Mouse (Mus musculus): ENCODE measurements around the gene Zfp787. TPM values are rescaled to one million over a fixed set of nuclear protein-coding genes. Genes with fewer than 3 reads are reported as not detected.

Gene Zfp787
- total RNA-seq, 2 experiments from 2014 or later = 27.1 to 32.7 TPM

DNA sequence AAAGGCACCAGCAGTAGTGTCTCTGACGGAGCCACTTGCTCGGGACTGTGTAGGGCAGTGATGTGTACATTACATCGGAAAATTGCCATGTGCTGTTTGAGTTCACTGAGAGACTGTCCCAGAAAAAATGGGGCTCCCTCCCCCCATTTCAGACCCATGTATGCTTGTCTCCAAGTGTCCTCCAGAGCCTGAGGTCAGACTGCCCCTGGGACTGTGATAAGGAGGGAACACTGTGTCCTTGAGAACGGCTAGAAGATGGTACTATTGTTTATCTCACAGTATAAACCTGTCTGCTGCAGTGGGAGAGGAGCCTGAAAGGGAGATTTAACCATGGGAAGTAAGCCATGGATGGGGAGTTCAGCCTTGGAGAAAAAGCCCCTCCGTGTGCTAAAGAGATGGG lies 8.9 kb upstream of the Zfp787 start:
- DNase-seq (ENCODE audit: low spot score in 2 of 2) = no peak

DNA sequence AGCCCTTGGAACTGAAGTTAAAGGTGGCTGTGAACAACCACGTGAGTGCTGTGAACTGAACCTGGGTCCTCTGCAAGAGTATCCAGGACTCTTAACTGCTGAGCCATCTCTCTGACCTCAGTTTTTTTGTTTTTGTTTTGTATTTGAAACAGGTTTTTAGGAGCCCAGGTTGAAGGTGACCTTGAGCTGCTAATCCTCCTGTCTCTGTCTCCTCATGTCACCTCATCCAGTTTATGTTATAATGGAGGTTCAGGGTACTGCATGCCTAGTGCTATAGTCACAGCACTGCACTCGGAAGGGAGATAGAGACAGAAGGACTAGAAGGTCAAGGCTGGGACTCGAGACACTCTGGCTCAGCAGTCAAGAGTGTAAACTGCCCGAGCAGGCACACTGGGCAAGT lies 6.4 kb upstream of the Zfp787 start:
- no peak for DNase-seq (ENCODE audit: low spot score in 2 of 2)

DNA sequence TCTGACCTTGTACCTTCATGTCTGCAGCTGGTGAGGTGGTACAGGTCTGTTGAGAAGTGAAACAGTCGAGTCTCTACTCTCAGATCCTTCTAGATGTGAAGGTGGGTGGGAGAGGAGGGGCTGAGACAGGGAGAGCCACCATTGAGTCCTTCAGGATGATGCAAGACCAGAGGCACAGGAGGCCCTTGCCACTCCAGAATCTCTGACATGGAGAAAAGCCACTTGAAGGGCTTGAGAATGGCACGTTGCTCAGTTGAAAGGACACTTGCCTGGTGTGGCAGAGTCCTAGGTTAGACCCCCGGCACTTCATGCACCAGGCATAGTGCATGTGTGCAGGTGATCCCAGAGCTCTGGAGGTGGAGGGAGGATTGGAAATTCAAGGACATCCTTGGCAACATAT lies 5.7 kb upstream of the Zfp787 start:
- DNase-seq (ENCODE audit: low spot score in 2 of 2) = no peak

DNA sequence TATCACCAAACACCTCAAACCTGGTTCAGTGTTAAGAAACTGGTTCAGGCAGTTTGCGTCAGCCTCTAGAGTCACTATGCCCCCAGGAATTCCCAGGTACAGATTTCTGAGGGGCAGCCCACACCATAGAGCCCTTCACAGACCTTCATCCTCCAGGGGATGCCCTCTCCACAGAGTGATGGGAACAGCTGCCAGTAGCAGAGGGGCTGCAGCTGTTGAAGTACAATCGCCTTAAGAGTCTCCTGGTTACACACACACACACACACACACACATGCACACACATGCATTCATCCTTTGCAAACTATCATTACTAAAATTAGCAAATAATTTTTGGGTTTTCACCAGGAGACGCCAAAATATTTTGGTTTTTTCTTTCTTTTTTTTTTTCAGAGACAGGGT lies 3.8 kb upstream of the Zfp787 start:
- no peak for DNase-seq (ENCODE audit: low spot score in 2 of 2)

DNA sequence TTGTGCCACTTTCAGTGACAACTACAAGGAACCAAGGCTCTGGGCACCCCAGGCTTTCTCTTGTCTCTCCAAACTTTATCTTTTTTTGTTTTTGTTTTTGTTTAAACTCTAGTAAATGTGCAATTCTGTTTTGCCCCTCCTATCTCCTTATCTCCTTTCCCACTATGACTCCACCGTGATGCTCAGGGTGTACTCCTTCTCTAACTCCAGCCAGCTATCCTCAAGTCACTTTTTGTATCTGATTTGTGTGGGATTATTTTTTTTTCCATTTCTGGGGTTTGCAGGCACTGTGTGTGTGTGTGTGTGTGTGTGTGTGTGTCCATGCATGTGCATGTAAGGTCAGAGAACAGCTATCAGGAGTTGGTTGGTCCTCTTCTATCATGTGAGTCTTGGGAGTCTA lies 1.7 kb upstream of the Zfp787 start:
- DNase-seq (ENCODE audit: low spot score in 2 of 2) = no peak

DNA sequence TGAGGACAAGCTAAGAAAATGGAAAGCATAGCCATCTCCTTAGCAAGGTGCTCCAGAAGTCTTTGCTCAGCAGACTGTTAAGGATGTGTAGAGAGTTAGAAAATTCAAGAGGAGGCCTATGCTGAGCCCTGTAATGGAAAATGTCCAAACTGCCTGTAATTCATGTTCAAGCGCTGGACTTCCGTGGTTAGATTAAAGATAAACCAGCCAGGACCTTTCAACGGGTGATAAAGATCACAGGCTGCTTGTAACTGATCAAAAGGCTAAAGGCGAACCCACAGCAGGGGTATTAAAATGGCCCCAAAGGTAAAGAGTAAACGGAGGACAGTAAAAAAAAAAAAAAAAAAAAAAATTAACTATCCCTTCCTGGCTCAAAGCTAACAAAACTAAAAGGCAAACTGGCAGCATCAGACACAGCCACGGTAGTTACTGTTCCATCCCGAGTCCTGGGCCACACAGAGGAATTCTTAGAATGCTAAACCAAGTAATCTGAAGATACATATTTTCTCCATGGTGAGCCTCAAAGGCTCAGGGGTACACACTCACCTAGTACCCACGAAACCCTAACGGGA lies 1.2 kb upstream of the Zfp787 start:
- no peak for DNase-seq (ENCODE audit: low spot score in 2 of 2)

DNA sequence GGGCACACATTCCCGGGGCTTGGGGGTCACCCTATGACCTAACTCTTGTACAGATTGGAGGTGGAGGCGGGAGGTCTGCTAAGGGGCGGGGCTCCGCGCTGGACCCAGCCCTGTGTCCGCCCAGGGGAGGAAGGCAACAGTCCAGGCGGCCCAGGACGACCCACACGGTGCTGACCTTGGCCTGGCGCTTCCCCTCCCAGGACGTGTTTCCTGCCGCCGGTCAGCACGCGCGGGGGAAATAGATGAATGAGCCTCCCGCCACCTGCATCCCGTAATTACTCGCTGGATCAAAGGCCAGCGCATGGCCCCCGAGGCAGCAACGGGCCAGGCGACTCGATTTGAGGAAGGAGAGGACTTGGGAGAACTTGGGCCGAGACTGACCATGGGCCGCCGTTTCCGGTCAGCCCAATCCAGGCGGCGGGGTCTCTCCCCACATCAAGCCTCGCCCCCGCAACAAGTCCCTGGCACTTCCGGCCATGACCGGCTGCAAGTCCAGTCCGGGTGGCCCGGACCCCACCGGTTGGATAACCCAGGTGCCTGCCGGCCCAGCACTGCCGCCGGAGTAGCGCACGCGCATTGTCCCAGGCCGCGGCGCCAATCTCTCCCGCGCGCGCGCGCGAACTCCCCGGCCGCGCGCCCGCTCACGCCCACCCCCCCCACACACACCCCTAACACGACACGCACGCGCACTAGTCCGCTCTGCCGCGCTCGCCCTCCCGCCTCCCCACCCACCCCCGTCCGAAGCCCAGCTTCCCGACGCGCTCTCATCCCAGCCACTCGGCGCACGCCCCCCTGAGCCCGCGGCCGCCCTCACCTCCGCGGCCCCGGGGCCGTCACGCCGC lies 545 bp downstream of the Zfp787 start:
- DNase-seq (ENCODE audit: low spot score in 2 of 2) = peak; percentile 80 to 89

DNA sequence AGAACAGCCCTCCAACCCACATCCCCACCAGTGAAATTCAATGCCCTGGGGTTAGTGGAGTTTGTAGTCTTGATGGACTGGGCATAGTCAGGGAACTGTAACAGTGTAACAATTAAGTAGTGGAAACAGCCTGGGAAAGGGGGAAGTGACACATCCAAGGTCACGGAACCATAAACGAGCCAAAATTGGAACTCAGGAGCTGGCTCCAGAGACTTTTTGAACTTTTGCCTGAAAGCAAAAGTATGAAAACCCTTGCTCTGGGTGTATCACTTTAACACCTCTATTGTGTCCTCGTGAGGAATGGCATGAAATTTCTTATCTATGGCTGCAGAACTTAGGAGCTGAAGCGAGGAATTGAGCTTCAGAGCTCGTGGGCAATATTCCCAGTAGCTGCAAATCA lies 1.6 kb downstream of the Zfp787 start:
- DNase-seq (ENCODE audit: low spot score in 2 of 2) = no peak

DNA sequence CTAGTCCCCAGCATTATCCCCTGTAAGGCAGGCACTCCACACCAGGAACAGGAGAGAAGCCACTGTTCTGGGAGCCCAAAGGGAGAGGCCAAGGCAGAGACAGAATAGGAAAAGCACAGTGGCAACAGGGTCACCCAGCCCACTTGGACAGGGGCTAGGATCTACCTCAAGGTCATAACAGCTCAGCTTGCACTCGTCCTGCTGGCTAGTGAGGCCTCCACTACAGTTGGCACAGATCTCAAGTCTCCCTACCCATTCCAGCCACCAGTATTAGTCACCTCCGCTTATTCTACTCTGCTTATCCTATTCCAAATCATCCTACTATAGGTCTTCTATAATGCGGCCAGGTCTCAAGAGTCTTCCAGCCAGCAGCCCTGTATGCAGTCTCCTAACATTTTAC lies 2.7 kb downstream of the Zfp787 start:
- DNase-seq (ENCODE audit: low spot score in 2 of 2) = no peak

DNA sequence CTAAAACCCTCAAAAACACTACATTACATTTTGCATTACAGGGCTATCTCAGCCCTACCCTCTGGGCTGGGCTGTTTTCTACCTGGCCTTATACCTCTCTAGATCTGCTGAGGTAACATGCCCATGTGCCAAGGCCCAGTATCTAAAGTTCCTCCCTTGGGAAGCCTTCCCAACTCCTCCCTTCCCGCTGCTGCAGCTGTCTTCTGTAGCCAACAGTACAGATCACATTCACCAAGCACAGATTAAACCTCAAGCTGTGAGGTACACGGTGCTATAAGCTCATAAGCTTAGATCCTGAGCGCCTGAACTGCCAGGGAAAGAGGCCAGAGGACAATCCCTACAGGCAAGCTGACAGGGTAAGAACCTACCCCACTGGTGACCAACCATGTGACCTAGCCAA lies 3.8 kb downstream of the Zfp787 start:
- DNase-seq (ENCODE audit: low spot score in 2 of 2) = no peak

DNA sequence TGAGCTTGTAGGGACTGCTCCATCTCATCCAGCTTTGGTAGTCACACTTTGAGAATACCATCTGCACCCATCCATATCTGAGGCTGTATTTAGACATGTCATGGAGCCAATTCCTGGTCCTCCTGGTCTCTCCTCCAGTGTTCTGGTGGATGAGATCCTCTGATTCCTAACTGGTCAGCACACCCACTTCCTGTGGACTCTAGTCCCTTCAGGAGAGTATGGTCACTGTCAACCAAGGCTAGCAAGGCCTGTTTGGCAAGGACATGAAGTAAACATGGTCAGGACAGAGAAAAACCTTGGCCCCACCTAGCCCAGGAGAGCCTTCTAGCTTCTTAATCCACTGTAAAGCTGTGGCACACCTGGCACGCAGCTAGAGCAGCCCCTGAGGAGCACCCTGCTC lies 4.5 kb downstream of the Zfp787 start:
- no peak for DNase-seq (ENCODE audit: low spot score in 2 of 2)

DNA sequence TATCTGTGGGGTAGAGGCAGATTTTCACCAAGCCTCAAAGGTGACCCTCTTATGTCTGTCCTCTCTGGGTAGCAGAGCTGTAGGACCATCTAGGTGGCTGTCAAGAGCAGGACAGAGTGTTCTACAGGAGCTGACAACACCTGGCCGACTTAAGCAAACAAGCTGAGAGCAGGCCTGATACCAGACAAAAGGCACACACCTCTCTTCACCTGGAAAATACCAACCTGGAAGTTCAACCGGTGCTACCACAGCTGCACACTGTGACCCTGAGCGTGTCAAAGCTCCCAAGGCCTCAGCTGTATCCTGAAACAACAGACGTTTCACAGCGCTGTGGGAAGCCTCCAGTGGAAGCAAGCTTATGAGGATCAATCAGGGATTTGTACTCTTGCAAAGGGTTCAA lies 8.1 kb downstream of the Zfp787 start:
- no peak for DNase-seq (ENCODE audit: low spot score in 2 of 2)

DNA sequence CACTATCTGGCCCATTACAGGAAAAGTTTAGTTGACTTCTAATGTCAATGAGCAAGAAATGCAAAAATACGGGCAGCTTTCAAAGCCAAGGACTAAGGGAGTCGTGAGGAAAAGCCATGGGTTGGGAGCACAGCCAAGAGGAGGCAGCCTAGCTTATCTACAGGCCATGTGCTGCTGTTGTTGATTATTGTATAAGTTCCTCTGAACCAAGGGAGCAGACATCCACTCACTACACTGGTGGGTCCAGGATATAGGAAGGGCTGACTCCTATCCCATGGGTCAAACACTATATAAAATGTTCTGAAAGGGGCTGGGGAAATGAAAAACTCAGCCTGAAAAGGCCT lies 8.8 kb downstream of the Zfp787 start:
- DNase-seq (ENCODE audit: low spot score in 2 of 2) = no peak

DNA sequence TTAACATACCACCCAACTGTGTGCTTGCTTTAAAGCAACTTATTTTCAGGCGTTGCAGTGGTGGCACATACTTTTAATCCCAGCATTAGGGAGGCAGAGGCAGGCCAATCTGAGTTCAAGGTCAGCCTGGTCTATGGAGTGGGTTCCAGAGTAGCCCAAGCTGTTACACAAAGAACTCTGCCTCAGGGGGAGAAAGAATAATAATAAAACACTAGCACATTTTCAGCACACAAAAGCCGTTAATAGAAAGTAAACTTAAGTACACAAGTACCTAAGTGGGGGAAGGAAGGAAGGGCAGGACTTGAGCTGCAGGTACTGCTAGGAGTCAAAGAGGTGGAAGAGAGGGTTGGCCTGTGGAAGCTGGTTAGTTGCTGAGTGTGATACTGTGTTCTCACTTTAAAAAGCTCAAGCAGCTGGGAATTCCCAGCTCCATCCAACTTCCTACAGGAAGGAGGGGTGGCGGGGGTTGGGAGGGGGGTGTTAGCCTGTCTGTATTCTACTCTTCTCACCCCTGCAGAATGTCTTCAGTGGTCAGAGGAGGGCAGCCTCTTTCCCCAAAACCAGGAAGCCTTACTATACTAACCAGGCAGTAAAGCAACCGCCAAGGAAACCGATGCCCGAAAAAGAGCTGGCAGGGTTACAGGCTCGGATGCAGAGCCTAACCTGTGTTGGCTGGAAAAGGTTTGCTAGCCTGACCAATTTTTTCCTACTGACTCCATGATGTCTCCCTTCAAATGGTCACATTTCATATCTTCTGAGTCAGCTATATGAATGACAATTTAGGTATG lies 9.4 kb downstream of the Zfp787 start:
- DNase-seq (ENCODE audit: low spot score in 2 of 2) = no peak

DNA sequence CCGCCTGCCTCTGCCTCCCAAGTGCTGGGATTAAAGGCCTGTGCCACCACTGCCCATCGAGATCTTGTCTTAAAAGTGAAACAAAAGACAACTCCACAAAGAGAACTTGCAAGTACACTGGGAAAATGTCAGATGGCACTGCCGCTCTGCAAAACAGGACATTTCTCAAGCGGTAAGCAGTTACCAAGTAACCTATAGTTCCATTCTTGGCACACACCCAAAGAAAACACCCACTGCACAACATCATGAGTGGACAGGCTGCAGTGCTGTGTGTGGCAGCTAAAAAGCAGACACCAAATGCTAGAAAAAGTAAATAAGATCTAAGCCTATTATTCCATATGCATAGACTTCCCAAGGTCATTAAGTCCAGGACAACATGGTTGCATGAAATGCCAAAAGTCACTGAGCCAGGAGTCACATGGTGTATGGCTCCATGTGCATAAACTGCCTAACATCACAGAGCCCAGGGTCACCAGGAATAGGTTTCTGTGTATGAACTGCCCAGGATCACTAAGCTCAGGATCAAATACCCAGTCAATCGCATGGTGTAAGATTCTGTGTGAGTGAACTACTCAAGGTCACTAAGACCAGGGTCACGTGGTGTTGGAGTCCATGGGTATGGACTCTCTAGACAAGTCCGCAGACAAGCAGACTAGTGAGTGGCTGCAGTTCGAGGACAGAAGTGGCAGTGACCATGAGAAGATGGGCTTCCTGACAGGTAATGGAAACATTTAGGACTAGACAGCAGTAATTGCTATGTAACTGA lies 10.2 kb downstream of the Zfp787 start:
- no peak for DNase-seq (ENCODE audit: low spot score in 2 of 2)

DNA sequence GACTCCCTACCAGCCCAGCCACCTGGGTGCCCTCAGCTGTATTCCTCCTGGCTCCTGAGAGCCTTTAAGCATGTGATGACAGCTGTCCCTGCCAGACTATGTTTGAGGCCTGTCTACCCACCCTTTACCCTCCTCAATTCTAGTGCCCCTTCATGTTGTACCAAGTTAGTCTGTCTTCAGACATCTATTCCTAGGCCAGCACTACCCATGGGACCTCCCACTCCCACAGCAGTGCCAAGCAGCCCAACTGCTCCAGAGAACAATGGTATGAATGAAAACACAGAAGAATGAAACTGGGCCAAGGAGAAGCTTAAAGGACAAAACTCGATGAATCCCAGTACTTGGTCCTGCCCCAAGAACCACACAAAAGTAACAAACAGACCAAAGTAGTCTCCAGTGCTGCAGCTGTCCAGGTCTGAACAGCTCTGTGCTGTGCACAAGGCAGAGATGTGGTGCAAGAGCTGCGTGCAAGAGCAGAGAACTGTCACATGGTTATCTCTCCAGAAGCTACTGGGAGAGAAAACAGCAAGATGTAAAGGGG lies 11.7 kb downstream of the Zfp787 start:
- DNase-seq (ENCODE audit: low spot score in 2 of 2) = no peak

DNA sequence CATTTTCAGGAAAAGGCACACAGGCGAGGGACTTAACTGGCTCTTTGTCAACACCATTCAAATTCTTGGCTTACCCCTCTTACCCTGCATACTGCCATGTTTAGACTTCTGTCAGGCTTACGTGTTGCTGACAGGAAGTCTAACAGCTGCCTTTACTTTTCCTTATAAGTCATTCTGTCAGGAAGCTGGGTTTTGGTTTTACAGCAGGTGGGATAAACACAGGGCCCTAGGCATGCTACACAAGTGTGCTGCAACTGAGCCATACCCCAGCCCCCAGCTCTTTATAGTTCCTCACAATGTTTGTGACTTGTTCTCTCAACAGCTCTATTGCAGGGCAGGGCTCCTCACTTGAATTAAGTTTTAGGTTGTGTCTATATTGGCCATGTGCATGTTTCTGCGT lies 16.5 kb downstream of the Zfp787 start:
- no peak for DNase-seq (ENCODE audit: low spot score in 2 of 2)

DNA sequence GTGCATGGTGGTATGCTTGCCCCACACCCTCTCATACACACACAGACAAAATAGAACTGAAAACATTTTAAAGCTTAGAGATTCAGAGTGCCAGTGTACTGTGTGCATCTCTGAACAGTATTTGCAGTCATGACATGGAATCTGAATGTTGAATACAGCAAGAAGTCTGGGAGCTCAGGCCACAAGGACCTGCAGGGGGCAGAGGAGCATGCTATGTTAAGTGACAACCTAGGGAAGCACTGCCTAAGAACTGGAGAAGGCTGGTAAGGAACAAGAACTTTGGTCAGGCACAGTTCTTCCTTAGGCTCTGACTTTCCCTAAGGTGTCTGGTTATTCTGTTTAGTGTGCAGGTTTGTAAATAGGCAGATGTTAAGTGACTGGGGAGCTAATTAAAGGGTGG lies 19.3 kb downstream of the Zfp787 start:
- DNase-seq (ENCODE audit: low spot score in 2 of 2) = no peak

DNA sequence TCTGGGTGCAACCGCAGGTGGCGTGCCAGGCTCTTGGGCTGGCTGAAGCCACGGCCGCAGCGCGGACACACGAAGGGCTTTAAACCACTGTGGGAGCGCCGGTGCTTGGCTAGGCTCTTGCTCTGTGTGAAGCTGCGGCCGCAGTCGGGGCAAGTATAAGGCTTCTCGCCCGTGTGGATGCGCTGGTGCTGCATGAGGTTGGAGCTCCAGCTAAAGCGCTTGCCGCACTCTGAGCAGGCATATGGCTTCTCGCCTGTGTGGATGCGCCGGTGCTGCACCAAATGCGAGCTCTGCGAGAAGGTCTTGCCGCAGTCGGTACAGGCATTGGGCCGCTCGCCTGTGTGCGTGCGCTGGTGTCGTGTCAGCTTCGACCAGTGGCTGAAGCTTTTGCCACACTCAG lies 23.2 kb downstream of the Zfp787 start:
- DNase-seq (ENCODE audit: low spot score in 2 of 2) = no peak

DNA sequence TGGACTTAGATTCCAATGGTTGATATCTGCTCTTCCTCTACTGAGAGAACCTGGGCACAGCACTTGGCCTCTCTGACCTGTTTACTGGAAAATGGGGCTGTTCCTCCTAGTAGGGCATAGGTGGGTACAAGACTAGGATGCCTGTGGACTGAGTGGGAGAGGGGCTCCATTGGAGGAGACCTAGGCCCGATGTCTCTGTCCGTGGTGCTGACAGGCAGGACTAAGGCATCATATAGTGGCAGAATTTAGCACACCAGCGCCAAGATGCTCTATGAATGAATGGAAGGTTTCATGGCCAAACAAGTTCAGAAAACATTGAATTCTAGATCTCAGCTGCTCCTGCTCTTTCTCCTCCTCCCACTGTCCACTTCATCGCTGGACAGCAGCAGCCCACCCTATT lies 25.5 kb downstream of the Zfp787 start:
- no peak for DNase-seq (ENCODE audit: low spot score in 2 of 2)

DNA sequence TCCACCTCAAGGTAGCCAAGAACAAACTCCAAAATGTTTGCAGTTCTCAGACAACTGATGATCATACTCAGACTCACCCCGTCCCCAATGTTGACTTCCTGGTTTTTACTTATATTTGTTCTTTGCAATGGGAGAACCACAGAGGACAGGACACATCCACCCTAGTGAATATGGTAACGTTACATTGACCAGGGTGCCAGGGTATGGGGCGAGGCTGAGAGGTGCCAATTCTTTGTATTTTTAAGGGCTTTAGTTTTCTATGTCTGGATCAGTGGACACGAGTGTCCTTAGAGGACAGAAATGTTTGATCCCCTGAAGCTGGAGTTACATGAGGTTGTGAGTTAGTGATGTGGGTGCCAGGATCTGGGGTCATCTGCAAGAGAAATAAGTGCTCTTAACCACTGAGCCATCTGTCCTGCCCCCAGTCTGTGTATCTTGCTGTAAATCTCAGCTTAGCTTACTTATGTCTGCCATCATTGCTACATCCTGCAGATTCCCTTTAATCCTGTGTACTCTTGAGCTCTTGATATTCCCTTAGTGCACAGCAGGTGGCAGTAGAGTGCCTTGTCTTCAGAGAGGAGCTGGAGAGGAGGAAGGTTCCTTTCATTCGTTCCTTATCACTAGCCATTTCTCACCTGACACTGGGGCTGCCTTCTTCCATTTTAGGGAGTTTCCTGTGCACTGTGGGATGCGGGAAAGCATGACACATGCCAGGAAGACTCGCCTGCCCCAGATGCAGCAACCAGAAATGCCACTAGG lies 28.9 kb downstream of the Zfp787 start:
- peak; percentile 88 to 90 for DNase-seq (ENCODE audit: low spot score in 2 of 2)

Data from layer of hippocampus, postnatal 10 days (tissue).